Mouse (Mus musculus) kidney, embryonic 16.5 days (tissue): ENCODE results near the gene Entpd1. TPM values are rescaled to one million over a fixed set of nuclear protein-coding genes. Genes with fewer than 3 reads are reported as not detected.
A peak's percentile ranks its signal among the peaks of the same experiment; 100 is the strongest.

Source experiments
- ATAC-seq: fragments of 200-750 bp; cut with Nextera tagmentation; 2 replicates; pipeline ENCODE4 v1.8.0; 2017; ENCODE audit warnings: moderate TSS enrichment; ENCODE audit not compliant: low FRiP score, low TSS enrichment
- H3K27ac ChIP-seq: fragments of 300-500 bp; sonication (generic); 2 replicates; pipeline ENCODE4 v1.5.1; 2014; ENCODE audit warnings: low read length
- H3K27me3 ChIP-seq: fragments of 300-500 bp; sonication (generic); 2 replicates; pipeline ENCODE4 v1.6.1; 2014; ENCODE audit warnings: low read length, control low read depth, mixed read lengths; ENCODE audit not compliant: insufficient read depth
- H3K36me3 ChIP-seq: fragments of 300-500 bp; sonication (generic); 2 replicates; pipeline ENCODE4 v1.6.1; 2014; ENCODE audit warnings: low read length, control low read depth, mixed read lengths; ENCODE audit not compliant: insufficient read depth
- H3K4me1 ChIP-seq: fragments of 300-500 bp; sonication (generic); 2 replicates; pipeline ENCODE4 v1.6.1; 2014; ENCODE audit warnings: low read length, control low read depth, mixed read lengths; ENCODE audit not compliant: insufficient read depth
- H3K4me2 ChIP-seq: fragments of 300-500 bp; sonication (generic); replicated peaks from 2 replicates; pipeline ENCODE4 v1.6.1; 2014; ENCODE audit warnings: low read depth, low read length
- H3K4me3 ChIP-seq: fragments of 300-500 bp; sonication (generic); 2 replicates; pipeline ENCODE4 v1.5.1; 2014; ENCODE audit warnings: mild to moderate bottlenecking, low read length
- H3K9ac ChIP-seq: fragments of 300-500 bp; sonication (generic); replicated peaks from 2 replicates; pipeline ENCODE4 v1.6.1; 2014; ENCODE audit warnings: low read length
- H3K9me3 ChIP-seq: fragments of 300-500 bp; sonication (generic); 2 replicates; pipeline ENCODE4 v1.6.1; 2016; ENCODE audit warnings: low read length, control low read depth
- WGBS: fragments of 180-500 bp; shearing (Covaris S2); extraction: QIAGEN DNeasy Blood & Tissue Kit; methylation state at CpG from one replicate; pipeline ENCODE4 v1.1.7; 2014; 5-methylcytosine and 5-hydroxymethylcytosine counted together
- polyA plus RNA-seq: library from polyadenylated mRNA; unstranded; fragments of >200 nt; fragmentation: Nextera tagmentation; extraction: Ambion mirVana; gene quantifications from 2 replicates; pipeline ENCODE4 v1.2.1, GENCODE M21; 2015

Gene Entpd1
- polyA plus RNA-seq, 1 experiment from 2014 or later = 8.9 TPM

GRCm38 (mm10) chr19:40659651-40660478 lies 47.7 kb downstream of the Entpd1 start:
- ATAC-seq = no peak
- H3K27ac ChIP-seq = peak overlapping the region; percentile 12; the same call in 1 of the 2 replicates
- H3K9ac ChIP-seq = peak overlapping the region; percentile 60
- WGBS = 2% methylated on average over 16 of the region's 16 CpGs
- H3K36me3 ChIP-seq = no peaks in the 10 kb centered on the region
- peak overlapping the region; percentile 64 for H3K4me2 ChIP-seq
- peaks cover 8% of the 10 kb centered on the region; the same call in 1 of the 2 replicates for H3K4me1 ChIP-seq
- no peaks in the 10 kb centered on the region for H3K27me3 ChIP-seq
- no peaks in the 10 kb centered on the region for H3K9me3 ChIP-seq
- peak overlapping the region; percentile 42 for H3K4me3 ChIP-seq

GRCm38 (mm10) chr19:40660510-40660909 lies 48.3 kb downstream of the Entpd1 start:
- peak overlapping the region; percentile 60 for H3K9ac ChIP-seq
- no peaks in the 10 kb centered on the region for H3K9me3 ChIP-seq
- ATAC-seq = no peak
- no peak overlapping the region; the same call in 1 of the 2 replicates for H3K27ac ChIP-seq
- H3K4me3 ChIP-seq = peak overlapping the region; percentile 42
- H3K4me1 ChIP-seq = peaks cover 8% of the 10 kb centered on the region; the same call in 1 of the 2 replicates
- 7% methylated on average over 9 of the region's 9 CpGs for WGBS
- H3K36me3 ChIP-seq = no peaks in the 10 kb centered on the region
- H3K27me3 ChIP-seq = no peaks in the 10 kb centered on the region
- H3K4me2 ChIP-seq = peak overlapping the region; percentile 64

- Histone ChIP-seq H3K9me3 (no peaks in the 10 kb centered on the region), H3K27ac (no peak overlapping the region), H3K36me3 (no peaks in the 10 kb centered on the region), H3K4me1 (peaks cover 8% of the 10 kb centered on the region; the same call in 1 of the 2 replicates), H3K27me3 (no peaks in the 10 kb centered on the region), H3K4me2 (peak overlapping the region; percentile 64; the same call in 1 of the 2 replicates), H3K4me3 (peak overlapping the region; percentile 42), H3K9ac (no peak overlapping the region)
- no peak for ATAC-seq
- WGBS = 66% methylated on average over 2 of the region's 2 CpGs
These were observed 48.9 kb downstream of the Entpd1 start for GRCm38 (mm10) chr19:40661108-40661507.

- H3K9me3 ChIP-seq = no peaks in the 10 kb centered on the region
- no peak overlapping the region for H3K4me3 ChIP-seq
- WGBS = 89% methylated on average over 6 of the region's 6 CpGs
- no peak overlapping the region for H3K4me2 ChIP-seq
- H3K36me3 ChIP-seq = no peaks in the 10 kb centered on the region
- H3K27me3 ChIP-seq = no peaks in the 10 kb centered on the region
- peaks cover 8% of the 10 kb centered on the region; the same call in 1 of the 2 replicates for H3K4me1 ChIP-seq
- H3K27ac ChIP-seq = no peak overlapping the region
- ATAC-seq = no peak
- no peak overlapping the region for H3K9ac ChIP-seq
These were observed 49.7 kb downstream of the Entpd1 start for GRCm38 (mm10) chr19:40661874-40662273.

- no peaks in the 10 kb centered on the region for H3K27me3 ChIP-seq
- peaks cover 8% of the 10 kb centered on the region; the same call in 1 of the 2 replicates for H3K4me1 ChIP-seq
- H3K36me3 ChIP-seq = no peaks in the 10 kb centered on the region
- H3K27ac ChIP-seq = no peak overlapping the region
- no peak for ATAC-seq
- no peak overlapping the region for H3K4me3 ChIP-seq
- H3K9me3 ChIP-seq = no peaks in the 10 kb centered on the region
- H3K9ac ChIP-seq = no peak overlapping the region
- WGBS = 73% methylated on average over 2 of the region's 2 CpGs
- H3K4me2 ChIP-seq = no peak overlapping the region
These were observed 50.6 kb downstream of the Entpd1 start for GRCm38 (mm10) chr19:40662727-40663126.

- ATAC-seq = no peak
- Histone ChIP-seq H3K9ac (no peak overlapping the region), H3K9me3 (no peaks in the 10 kb centered on the region), H3K4me1 (no peaks in the 10 kb centered on the region), H3K27ac (no peak overlapping the region), H3K4me2 (no peak overlapping the region), H3K27me3 (no peaks in the 10 kb centered on the region), H3K36me3 (no peaks in the 10 kb centered on the region), H3K4me3 (no peak overlapping the region)
- WGBS = 66% methylated on average over 7 of the region's 7 CpGs
These were observed 53.6 kb downstream of the Entpd1 start for GRCm38 (mm10) chr19:40665778-40666177.

- no peaks in the 10 kb centered on the region for H3K4me1 ChIP-seq
- H3K4me3 ChIP-seq = no peak overlapping the region
- H3K36me3 ChIP-seq = no peaks in the 10 kb centered on the region
- no peak for ATAC-seq
- H3K9me3 ChIP-seq = no peaks in the 10 kb centered on the region
- H3K9ac ChIP-seq = no peak overlapping the region
- H3K27ac ChIP-seq = no peak overlapping the region
- H3K4me2 ChIP-seq = no peak overlapping the region
- 81% methylated on average over 6 of the region's 6 CpGs for WGBS
- no peaks in the 10 kb centered on the region for H3K27me3 ChIP-seq
These were observed 54.9 kb downstream of the Entpd1 start for GRCm38 (mm10) chr19:40667111-40667510.

- Histone ChIP-seq H3K9me3 (no peaks in the 10 kb centered on the region), H3K27me3 (no peaks in the 10 kb centered on the region), H3K4me3 (no peak overlapping the region), H3K9ac (no peak overlapping the region), H3K4me1 (no peaks in the 10 kb centered on the region), H3K4me2 (no peak overlapping the region), H3K36me3 (no peaks in the 10 kb centered on the region), H3K27ac (no peak overlapping the region)
- WGBS = 87% methylated on average over 5 of the region's 5 CpGs
- ATAC-seq = no peak
These were observed 63.2 kb downstream of the Entpd1 start for GRCm38 (mm10) chr19:40675329-40675728.

- H3K36me3 ChIP-seq = no peaks in the 10 kb centered on the region
- H3K9ac ChIP-seq = no peak overlapping the region
- H3K27me3 ChIP-seq = no peaks in the 10 kb centered on the region
- H3K9me3 ChIP-seq = no peaks in the 10 kb centered on the region
- ATAC-seq = no peak
- no peak overlapping the region for H3K27ac ChIP-seq
- H3K4me2 ChIP-seq = no peak overlapping the region
- no peaks in the 10 kb centered on the region for H3K4me1 ChIP-seq
- H3K4me3 ChIP-seq = no peak overlapping the region
- 83% methylated on average over 6 of the region's 6 CpGs for WGBS
These were observed 65.9 kb downstream of the Entpd1 start for GRCm38 (mm10) chr19:40678087-40678486.
